In the genomic region with DNA sequence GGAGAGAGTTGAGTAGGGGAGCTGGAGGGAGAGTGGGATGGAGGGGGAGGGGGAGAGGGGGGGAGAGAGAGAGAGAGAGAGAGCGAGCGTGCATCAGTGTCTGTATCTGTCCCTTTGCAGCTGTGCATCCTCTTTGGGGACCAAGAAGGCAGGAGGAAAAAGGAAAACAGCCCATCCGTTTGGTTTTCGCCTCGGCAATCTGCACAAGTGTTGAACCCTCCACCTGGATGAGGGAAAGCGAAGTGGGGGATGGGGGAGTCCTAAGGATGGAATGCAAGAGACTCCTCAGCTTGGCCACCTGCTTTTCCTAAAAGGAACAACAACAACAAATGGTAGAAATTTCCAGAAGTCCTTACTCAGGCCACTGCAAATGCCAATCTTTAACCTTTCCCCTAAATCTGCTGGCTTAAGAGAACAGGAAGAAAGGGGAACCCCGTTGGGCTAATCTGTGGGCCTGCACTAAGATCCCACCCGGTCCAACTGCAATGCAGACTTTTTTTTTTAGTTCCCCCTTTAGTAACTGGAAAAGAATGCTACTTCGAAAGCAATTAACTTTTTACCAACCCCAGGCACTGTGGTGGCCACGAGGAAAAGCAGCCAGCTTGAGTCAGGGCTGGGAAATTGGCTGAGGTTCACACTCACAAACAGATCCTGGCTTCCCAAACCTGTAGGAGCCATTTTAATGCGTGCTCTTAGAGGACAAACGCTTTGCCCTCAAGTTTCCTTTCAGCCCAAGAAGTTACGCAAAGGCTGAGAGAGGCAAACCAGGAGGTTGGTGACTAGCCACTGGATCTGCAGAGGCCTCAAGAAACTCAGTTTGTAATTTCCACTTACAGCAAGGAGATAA, we compare ENCODE assay signal across 8 mouse cellular contexts. TPM values are rescaled to one million over a fixed set of nuclear protein-coding genes. Genes with fewer than 3 reads are reported as not detected.
A peak's percentile ranks its signal among the peaks of the same experiment; 100 is the strongest.
DNase-seq lines count a peak whose midpoint lies in the region; ATAC-seq and TF ChIP-seq lines count a peak whose summit lies in the region.

No protein-coding gene starts in this region.

- ATAC-seq in intestine, postnatal 0 days, result no peak

- peak overlapping the region; percentile 24 for H3K9ac ChIP-seq in intestine, postnatal 0 days (ENCODE audit: low read depth, low read length)

- peak; percentile 70 for DNase-seq in cerebellum, adult 11-12 months
- no peak for DNase-seq in cerebellum, postnatal 4 days (ENCODE audit: low spot score in 2 of 2)
- peak; percentile 60 to 68 for DNase-seq in cerebellum, adult 2 months
- DNase-seq in forelimb bud, embryonic 11.5 days (ENCODE audit: low read depth, low spot score), result peak; percentile 57
- DNase-seq in lung, postnatal 10 days, result peak; percentile 54
- no peak for DNase-seq in thymus, adult 18-20 months
- DNase-seq in left cerebral cortex, postnatal 4 days, result no peak

- 27% methylated on average over 12 of the region's 13 CpGs for WGBS in cerebellum, adult 2 months
- 12% methylated on average over 11 of the region's 13 CpGs for WGBS in intestine, postnatal 0 days

- H3K4me1 ChIP-seq in cerebellum, adult 2 months (ENCODE audit: control insufficient read depth, insufficient read depth, low read length), result peaks cover 63% of the 10 kb centered on the region
- peaks cover 49% of the 10 kb centered on the region for H3K4me1 ChIP-seq in intestine, postnatal 0 days (replicated peaks; ENCODE audit: control insufficient read depth, insufficient read depth, low read length)

- intact Hi-C loops in left cerebral cortex, postnatal 4 days (cut with DNase I), result no loop called here

- H3K9me3 ChIP-seq in intestine, postnatal 0 days (ENCODE audit: control insufficient read depth), result no peaks in the 10 kb centered on the region

- H3K36me3 ChIP-seq in intestine, postnatal 0 days (ENCODE audit: control insufficient read depth, insufficient read depth), result 0 out of 2 replicates have a peak, but pooled peaks cover 7% of the 10 kb centered on the region

- H3K27me3 ChIP-seq in cerebellum, adult 2 months (ENCODE audit: control insufficient read depth, insufficient read depth, low read length), result no peaks in the 10 kb centered on the region
- no peaks in the 10 kb centered on the region for H3K27me3 ChIP-seq in intestine, postnatal 0 days (replicated peaks; ENCODE audit: control insufficient read depth, insufficient read depth, low read length)

- no peak for TF ChIP-seq POLR2A in cerebellum, adult 2 months (IDR thresholded peaks at IDR 0.05; ENCODE audit: borderline replicate concordance, insufficient read depth, low read length)

- H3K4me3 ChIP-seq in cerebellum, adult 2 months (replicated peaks; ENCODE audit: insufficient read depth, low read depth, low read length), result no peak overlapping the region
- 0 out of 2 replicates have a peak overlapping the region, but pooled peaks have one; percentile 0 for H3K4me3 ChIP-seq in intestine, postnatal 0 days (ENCODE audit: low read depth, low read length)

- H3K4me2 ChIP-seq in intestine, postnatal 0 days (replicated peaks; ENCODE audit: low read depth), result peak overlapping the region; percentile 64

- no peak for TF ChIP-seq CTCF in cerebellum, adult 2 months (IDR thresholded peaks at IDR 0.05; ENCODE audit: borderline replicate concordance, insufficient read depth, low read depth, low read length)
- TF ChIP-seq CTCF in intestine, postnatal 0 days (IDR thresholded peaks at IDR 0.05; ENCODE audit: low read depth), result no peak

- H3K27ac ChIP-seq in cerebellum, adult 2 months (ENCODE audit: insufficient read depth, low read length), result peak overlapping the region; percentile 82
- peak overlapping the region; percentile 98 for H3K27ac ChIP-seq in intestine, postnatal 0 days (ENCODE audit: low read depth, low read length)

RNA-seq across cellular contexts. Expression of a gene that starts 17.0 kb away (rescaled TPM):
- 85.5 and 86.6 TPM in 2 replicates for polyA plus RNA-seq in cerebellum, adult 2 months (2012; rRNA removed)
- 43.5 and 57.7 TPM in 2 replicates for polyA plus RNA-seq in intestine, postnatal 0 days (2015; fragmentation: Nextera tagmentation; extraction: Ambion mirVana)
- total RNA-seq in left cerebral cortex, postnatal 4 days (2021), result 100 to 1,000 TPM; 118 to 120 TPM

Comparison
In these comparisons a context has a peak if more than half of its experiments do, and no peak if none do; other contexts are left out.
1. DNase-seq: peak in cerebellum, adult 11-12 months (single experiment), cerebellum, adult 2 months (2 of 2), forelimb bud, embryonic 11.5 days (single experiment) and lung, postnatal 10 days (single experiment); none in cerebellum, postnatal 4 days (0 of 2), thymus, adult 18-20 months (0 of 2) and left cerebral cortex, postnatal 4 days (single experiment).